Mouse (Mus musculus) thymus, adult 2 months (tissue): ENCODE measurements at regions not wholly inside any gene's neighbourhood (a gene's known extent, or its start where the extent isn't known, plus 50 kb on each side); places are given as distances from the start of the nearest gene placed in this dataset.

ENCODE experiments used
- DNase-seq: peaks from one replicate; pipeline ENCODE4 v3.0.0; 2021
- H3K27ac ChIP-seq: fragments of 200-500 bp; 2 replicates; pipeline ENCODE4 v1.5.1; 2012; ENCODE audit warnings: low read length, control low read depth; ENCODE audit not compliant: control insufficient read depth, insufficient read depth
- H3K27me3 ChIP-seq: fragments of 200-500 bp; 2 replicates; pipeline ENCODE4 v1.6.1; 2012; ENCODE audit warnings: mild to moderate bottlenecking, low read length, moderate library complexity, mixed read lengths; ENCODE audit not compliant: control insufficient read depth, insufficient read depth
- H3K36me3 ChIP-seq: fragments of 200-500 bp; 2 replicates; pipeline ENCODE4 v1.6.1; 2012; ENCODE audit warnings: mild to moderate bottlenecking, low read length, moderate library complexity; ENCODE audit not compliant: control insufficient read depth, insufficient read depth
- H3K4me1 ChIP-seq: fragments of 200-500 bp; replicated peaks from 2 replicates; pipeline ENCODE4 v1.6.1; 2012; ENCODE audit warnings: low read length; ENCODE audit not compliant: control insufficient read depth, insufficient read depth
- H3K4me3 ChIP-seq: fragments of 200-500 bp; 2 replicates; pipeline ENCODE4 v1.5.1; 2012; ENCODE audit warnings: mild to moderate bottlenecking, low read length, control low read depth, moderate library complexity; ENCODE audit not compliant: control insufficient read depth, insufficient read depth
- CTCF ChIP-seq: fragments of 200-500 bp; IDR thresholded peaks from 2 replicates; pipeline ENCODE4 v1.5.1; 2012; ENCODE audit warnings: mild to moderate bottlenecking, control low read depth, low read length, moderate library complexity, borderline replicate concordance; ENCODE audit not compliant: control insufficient read depth, poor library complexity, insufficient read depth; ENCODE audit errors: extremely low read depth
- POLR2A ChIP-seq: fragments of 200-500 bp; IDR thresholded peaks from 2 replicates; pipeline ENCODE4 v1.6.1; 2012; ENCODE audit warnings: mild to moderate bottlenecking, low read length, control low read depth, moderate library complexity; ENCODE audit not compliant: control insufficient read depth, poor library complexity, insufficient read depth; ENCODE audit errors: extremely low read depth
- WGBS: fragments of 180-500 bp; shearing (Covaris S2); methylation state at CpG from one replicate; pipeline ENCODE4 v1.1.7; 2018; 5-methylcytosine and 5-hydroxymethylcytosine counted together

DNA sequence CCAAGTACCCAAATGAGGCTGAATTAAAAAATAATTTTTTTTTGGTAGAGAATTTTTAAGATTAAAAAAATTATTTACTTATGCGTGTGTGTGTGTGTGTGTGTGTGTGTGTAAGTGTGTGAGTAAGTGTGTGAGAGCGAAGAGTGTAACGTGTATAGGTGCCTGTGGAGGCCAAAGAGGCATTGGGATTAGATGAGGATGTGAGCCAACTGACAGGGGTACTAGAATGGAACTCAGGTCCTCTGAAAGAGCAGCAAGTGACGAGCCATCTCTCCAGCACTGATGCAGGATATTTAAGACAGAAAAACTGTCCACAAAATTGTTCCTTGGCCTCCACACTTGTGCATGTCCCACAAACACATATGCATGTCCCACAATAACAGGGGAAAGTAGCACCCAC is 121.0 kb downstream of the Qrsl1 start:
- no peaks in the 10 kb centered on the region for H3K27me3 ChIP-seq
- peaks cover 2% of the 10 kb centered on the region; the same call in 1 of the 2 replicates for H3K4me1 ChIP-seq
- no peak for TF ChIP-seq CTCF
- TF ChIP-seq POLR2A = no peak
- H3K4me3 ChIP-seq = no peak overlapping the region
- H3K27ac ChIP-seq = no peak overlapping the region
- WGBS = 96% methylated on average over 4 of the region's 4 CpGs
- DNase-seq = no peak
- H3K36me3 ChIP-seq = no peaks in the 10 kb centered on the region

DNA sequence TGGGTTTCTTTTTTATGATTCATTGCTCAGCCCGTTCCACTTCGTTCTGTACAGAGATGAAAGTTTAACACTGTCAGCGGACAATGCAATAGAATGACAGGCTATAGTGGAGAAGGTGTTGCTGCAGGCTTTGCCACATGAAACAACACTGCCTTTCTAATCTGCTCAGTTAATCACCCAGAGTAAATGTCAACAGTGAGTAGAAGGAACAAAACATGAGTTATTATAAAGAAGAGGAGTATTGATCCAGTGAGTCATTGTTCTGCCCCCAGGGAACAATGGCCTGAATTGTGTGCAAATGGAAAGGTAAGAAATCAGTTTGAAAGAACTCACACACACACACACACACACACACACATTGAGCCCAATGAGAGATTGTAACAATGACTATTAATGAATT is 118.2 kb downstream of the Qrsl1 start:
- Histone ChIP-seq H3K36me3 (no peaks in the 10 kb centered on the region), H3K4me1 (no peaks in the 10 kb centered on the region), H3K27me3 (no peaks in the 10 kb centered on the region), H3K4me3 (no peak overlapping the region), H3K27ac (no peak overlapping the region)
- no peak for DNase-seq
- 86% methylated on average over 3 of the region's 3 CpGs for WGBS
- TF ChIP-seq POLR2A (no peak), CTCF (no peak)

DNA sequence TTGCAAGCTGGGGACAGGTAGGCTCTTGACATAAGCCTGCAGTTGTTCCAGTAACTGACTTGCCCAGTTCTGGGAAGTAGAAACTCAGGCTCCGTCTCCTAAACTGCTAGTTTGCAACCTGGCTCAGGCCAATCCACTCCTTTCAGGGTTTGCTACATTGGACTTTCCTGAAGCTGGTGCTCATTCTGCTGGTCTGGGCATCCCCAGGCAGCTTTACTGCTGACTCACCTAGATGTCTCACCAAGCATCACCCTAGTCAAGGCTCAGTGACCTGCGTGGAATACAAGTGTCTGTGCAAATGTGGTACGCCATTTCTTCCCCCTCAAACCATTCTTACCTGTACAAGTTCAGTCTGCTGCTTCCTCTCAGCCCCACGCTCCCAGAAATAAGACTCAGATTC is 110.8 kb downstream of the Qrsl1 start:
- TF ChIP-seq POLR2A (no peak), CTCF (no peak)
- Histone ChIP-seq H3K4me1 (no peaks in the 10 kb centered on the region), H3K27ac (no peak overlapping the region), H3K36me3 (no peaks in the 10 kb centered on the region), H3K27me3 (no peaks in the 10 kb centered on the region), H3K4me3 (no peak overlapping the region)
- DNase-seq = no peak
- WGBS = 93% methylated on average over 4 of the region's 4 CpGs

DNA sequence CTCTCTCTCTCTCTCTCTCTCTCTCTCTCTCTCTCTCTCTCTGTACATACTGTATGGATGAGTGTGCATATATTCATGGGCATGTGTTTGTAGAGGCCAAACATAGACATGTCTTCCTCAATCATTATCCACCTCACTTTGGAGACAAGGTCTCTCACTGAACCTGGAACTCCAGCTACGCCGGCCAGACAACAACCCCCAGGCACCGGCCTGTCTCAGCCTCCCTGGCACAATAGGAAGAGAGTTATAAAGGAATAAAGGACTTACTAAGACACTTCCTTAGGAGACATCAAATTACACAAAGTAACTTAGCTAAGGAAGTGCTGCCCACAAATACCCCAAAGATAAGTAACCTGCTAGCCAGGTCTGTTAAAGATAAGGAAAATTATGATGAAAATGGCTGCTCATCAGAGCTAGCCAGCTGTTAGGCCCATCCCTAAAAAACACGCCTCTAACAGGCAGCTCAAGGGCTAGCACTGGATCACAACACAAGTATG is 110.0 kb downstream of the Qrsl1 start:
- WGBS = 90% methylated on average over 4 of the region's 4 CpGs
- DNase-seq = no peak
- H3K4me1 ChIP-seq = no peaks in the 10 kb centered on the region
- no peaks in the 10 kb centered on the region for H3K27me3 ChIP-seq
- no peaks in the 10 kb centered on the region for H3K36me3 ChIP-seq
- no peak overlapping the region for H3K4me3 ChIP-seq
- no peak for TF ChIP-seq CTCF
- no peak for TF ChIP-seq POLR2A
- no peak overlapping the region for H3K27ac ChIP-seq

DNA sequence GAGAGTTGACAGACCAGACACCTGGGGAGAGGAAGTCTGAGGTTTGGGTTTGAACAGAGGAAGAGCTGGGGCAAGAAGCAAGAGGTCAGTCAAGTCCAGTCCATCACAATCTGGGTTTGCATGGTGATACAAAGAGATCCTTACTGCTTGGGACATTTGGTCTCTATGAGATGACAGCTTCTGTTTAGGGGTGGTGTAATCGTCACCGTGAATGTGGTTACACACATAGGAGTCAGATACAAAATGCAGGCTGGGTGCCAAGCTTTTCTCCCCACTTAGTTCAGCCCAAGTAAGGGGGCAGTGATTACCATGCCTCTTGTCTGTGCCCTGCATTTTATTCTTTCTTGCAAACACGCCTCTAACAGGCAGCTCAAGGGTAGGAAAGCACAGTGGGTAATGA is 108.9 kb downstream of the Qrsl1 start:
- WGBS = 69% methylated on average over 3 of the region's 3 CpGs
- no peak overlapping the region for H3K27ac ChIP-seq
- TF ChIP-seq POLR2A (no peak), CTCF (no peak)
- DNase-seq = no peak
- H3K4me3 ChIP-seq = no peak overlapping the region
- H3K27me3 ChIP-seq = no peaks in the 10 kb centered on the region
- no peaks in the 10 kb centered on the region for H3K4me1 ChIP-seq
- H3K36me3 ChIP-seq = no peaks in the 10 kb centered on the region

DNA sequence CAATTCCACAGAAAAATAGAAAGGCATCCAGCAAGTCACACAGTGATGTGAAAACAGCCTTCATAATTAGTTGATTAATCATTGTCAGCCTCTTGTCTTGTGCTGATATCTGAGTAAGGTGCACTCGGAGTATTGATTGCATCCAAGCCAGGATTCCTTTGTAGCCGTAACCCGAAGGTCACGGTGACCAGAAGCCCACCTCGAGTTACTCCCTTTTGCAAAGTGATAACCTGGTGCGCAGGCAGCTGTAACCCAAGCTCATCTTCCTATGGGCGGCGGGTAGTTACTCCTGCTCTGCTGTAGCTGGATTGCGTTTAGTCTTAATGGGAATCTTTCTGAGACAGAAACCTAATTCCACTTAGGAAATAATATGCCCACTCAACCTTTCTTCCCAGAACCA is 107.0 kb downstream of the Qrsl1 start:
- TF ChIP-seq CTCF (no peak), POLR2A (no peak)
- Histone ChIP-seq H3K27me3 (no peaks in the 10 kb centered on the region), H3K4me1 (no peaks in the 10 kb centered on the region), H3K36me3 (no peaks in the 10 kb centered on the region), H3K27ac (no peak overlapping the region), H3K4me3 (no peak overlapping the region)
- WGBS = 96% methylated on average over 9 of the region's 9 CpGs
- no peak for DNase-seq

DNA sequence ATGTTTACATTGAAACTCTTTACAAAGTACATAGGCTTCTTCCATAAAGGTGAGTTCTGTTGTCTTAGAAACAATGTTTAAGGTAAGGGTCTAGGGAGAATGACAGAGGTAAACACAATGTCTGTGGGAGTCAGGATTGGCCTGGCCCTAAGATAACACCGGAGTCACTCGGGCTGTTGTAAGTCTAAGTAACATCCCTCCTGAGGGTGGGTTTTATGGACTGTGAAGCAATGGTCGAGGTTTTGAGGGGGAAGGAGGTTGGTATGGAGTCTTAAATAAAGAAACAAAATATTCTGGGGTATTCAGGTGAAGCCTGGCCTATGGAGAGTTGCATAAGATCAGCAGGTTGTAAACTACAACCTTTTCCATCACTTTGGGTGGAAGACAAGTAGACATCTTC is 101.5 kb downstream of the Qrsl1 start:
- no peaks in the 10 kb centered on the region for H3K27me3 ChIP-seq
- DNase-seq = no peak
- no peak overlapping the region for H3K27ac ChIP-seq
- no peak overlapping the region for H3K4me3 ChIP-seq
- no peaks in the 10 kb centered on the region for H3K36me3 ChIP-seq
- TF ChIP-seq POLR2A = no peak
- TF ChIP-seq CTCF = no peak
- 86% methylated on average over 3 of the region's 3 CpGs for WGBS
- no peaks in the 10 kb centered on the region for H3K4me1 ChIP-seq
